Mouse (Mus musculus) mesoderm, embryonic 11.5 days (tissue): ENCODE results near the gene Unc13c.

Experiments
- DNase-seq: peaks from one replicate; pipeline ENCODE4 v3.0.0-alpha.2; 2012; ENCODE audit warnings: low read depth, low spot score

The Unc13c gene

GRCm38 (mm10) chr9:73968641-73969121, at the start of gene Unc13c:
TSS of gene Unc13c (minus strand) at chr9:73968966.
- DNase-seq: peak; percentile 37

DNA sequence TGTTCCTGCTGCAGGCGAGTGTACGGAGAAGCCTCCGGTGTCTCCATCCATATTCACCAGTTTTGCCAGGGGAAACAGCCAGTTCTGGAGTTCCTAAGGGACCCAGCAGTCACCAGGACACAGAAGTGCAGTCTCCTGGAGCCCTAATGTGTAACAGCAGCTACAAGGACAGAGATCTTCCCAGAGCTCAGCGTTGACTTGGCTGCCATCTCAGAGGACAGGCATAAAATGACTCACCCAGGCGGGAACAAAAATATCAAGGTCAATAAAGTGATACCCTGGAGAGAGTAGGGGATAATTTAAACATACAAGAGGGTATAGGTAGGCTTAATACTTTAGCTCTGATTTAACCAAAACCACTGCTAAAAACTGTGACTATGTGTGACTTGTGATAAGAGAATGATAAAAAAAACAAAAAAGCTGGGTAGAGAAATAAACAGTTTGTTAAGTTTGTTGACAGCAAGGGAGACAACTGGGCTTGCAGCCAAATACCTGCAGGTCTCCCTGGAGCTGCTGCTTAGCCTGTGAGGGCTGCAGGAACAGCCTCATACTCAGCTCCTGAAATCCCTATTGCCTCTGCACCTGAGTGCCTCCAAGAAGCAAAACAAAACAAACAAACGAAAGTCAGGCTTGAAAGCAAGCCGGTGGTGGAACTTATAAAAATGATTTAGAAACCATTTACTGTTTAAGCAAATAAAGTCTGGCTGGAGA, 39.4 kb upstream of the Unc13c start:
- no peak for DNase-seq

- DNase-seq: peak; percentile 16
Observed at GRCm38 (mm10) chr9:74002388-74002990, 33.7 kb upstream of the Unc13c start.

DNA sequence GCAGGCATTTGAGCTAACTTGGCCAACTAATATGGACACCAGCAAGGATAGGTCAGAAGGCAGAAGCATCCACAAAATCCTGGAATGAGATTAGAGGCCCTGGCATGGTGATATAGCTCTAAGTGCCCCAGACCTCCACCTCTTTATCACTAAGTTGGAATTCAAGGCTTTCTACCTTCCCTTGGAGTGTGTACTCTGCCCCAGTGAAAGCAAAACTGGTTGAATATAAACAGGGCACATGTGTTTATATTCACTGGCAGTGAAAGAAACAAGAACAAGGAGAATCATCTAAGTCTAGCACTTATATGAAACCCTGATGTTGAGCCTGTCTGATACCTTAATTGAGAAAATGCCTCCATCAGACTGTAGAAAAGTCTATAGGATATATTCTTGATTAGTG, 19.3 kb upstream of the Unc13c start:
- no peak for DNase-seq

GRCm38 (mm10) chr9:73987236-73987635, 18.5 kb upstream of the Unc13c start:
- no peak for DNase-seq

GRCm38 (mm10) chr9:73982597-73983344, 14.0 kb upstream of the Unc13c start:
- peak; percentile 79 for DNase-seq

GRCm38 (mm10) chr9:73972327-73972988, 3.7 kb upstream of the Unc13c start:
- DNase-seq: no peak

DNA sequence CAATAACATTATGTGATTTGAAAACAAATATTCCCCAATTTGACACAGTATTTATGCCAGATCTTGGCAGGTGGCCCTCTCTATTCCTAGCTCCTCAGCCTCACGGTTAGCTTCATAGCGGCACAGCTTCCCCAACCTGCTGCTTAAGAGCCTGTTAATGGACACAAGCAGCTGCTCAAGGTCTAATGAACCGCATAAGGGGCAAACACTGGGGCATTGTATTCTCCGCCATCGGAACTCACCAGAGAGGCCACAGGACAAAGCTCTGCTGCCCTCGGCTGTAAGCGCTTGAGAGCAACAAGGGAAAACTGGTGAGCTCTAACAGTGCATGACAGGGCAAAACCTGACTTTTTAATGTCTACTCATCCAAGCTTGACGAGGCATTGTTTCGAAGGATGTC, 2.0 kb upstream of the Unc13c start:
- peak; percentile 80 for DNase-seq

GRCm38 (mm10) chr9:73965322-73965915, 3.3 kb downstream of the Unc13c start:
- no peak for DNase-seq

- no peak for DNase-seq
Observed at GRCm38 (mm10) chr9:73962471-73962870, 6.3 kb downstream of the Unc13c start.

- no peak for DNase-seq
Observed at GRCm38 (mm10) chr9:73952331-73952730, 16.4 kb downstream of the Unc13c start.

DNA sequence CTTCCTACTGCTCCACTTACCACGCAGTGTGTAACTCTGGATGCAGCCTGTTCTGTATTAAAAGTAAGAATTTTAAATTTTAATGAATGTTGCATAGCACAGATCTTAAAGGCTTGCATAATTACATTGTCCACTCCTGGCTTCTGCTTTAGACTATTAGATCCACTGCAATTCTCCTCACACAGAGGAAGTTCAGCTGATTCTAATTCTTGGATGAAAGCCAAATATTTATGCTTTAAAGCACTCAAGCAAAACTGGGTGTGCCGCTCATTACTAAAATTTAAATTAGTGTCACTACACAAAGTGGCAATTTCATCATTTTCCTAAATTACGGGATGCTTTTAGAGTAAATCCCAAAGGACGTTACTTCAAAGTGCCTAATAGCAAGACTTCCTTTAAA, 17.2 kb downstream of the Unc13c start:
- no peak for DNase-seq

- DNase-seq: no peak
Observed at GRCm38 (mm10) chr9:73934844-73935243, 33.9 kb downstream of the Unc13c start.

DNA sequence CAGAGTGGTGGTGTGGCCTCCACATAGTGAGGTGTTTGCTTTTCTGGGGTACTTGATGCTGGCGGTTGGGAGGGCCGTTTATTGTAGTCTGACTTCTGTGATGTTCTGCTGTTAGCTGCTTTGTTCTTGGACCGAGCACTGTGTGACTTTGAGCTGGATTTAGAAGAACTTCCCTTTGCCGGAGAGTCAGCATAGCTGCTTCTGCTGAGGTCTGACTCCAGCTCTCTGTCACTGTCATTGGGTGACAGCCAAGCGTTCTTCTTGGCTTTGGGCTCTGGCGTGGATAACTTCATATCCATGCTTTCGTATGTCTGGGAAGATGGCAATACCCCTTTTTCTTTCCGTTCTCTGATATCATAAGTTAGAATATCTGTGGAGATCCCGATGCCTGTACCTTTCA, 36.8 kb downstream of the Unc13c start:
- no peak for DNase-seq

- DNase-seq: no peak
Observed at GRCm38 (mm10) chr9:73927276-73927675, 41.5 kb downstream of the Unc13c start.

- no peak for DNase-seq
Observed at GRCm38 (mm10) chr9:73922449-73923115, 46.2 kb downstream of the Unc13c start.

GRCm38 (mm10) chr9:73905959-73906358, 62.8 kb downstream of the Unc13c start:
- DNase-seq: no peak

GRCm38 (mm10) chr9:73898516-73898915, 70.2 kb downstream of the Unc13c start:
- DNase-seq: no peak

GRCm38 (mm10) chr9:73896210-73896609, 72.6 kb downstream of the Unc13c start:
- no peak for DNase-seq

DNA sequence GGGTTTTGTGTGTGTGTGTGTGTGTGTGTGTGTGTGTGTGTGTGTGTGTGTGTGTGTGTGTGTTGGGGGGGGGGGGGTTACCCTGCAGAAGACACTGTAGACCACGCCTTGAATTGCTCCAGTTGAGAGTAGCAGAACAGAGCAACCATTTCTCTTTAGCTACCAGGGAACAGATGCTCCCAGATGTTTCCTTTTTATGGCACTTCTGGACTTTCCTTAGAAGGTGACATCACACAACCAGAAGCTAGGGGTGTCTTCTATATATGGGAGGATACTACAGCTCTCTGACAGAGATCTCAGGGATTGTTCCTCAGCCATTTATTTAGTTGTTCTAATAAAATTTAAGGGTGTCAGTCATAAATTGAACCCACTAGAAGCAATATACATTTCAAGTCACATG, 85.2 kb downstream of the Unc13c start:
- no peak for DNase-seq

GRCm38 (mm10) chr9:73883143-73883542, 85.6 kb downstream of the Unc13c start:
- no peak for DNase-seq
